Mouse (Mus musculus) liver, embryonic 16.5 days (tissue): ENCODE results near the gene Rimbp3. TPM values are rescaled to one million over a fixed set of nuclear protein-coding genes. Genes with fewer than 3 reads are reported as not detected.
"Not testable (repeated sequence)": the region's sequence is repeated elsewhere in the genome, so short reads cannot be mapped to it uniquely, and the experiment has no call there.

Experiments used
- ATAC-seq: fragments of 200-750 bp; cut with Nextera tagmentation; 2 replicates; pipeline ENCODE4 v1.8.0; 2017; ENCODE audit warnings: low read depth, mild to moderate bottlenecking, moderate number of reproducible peaks, moderate library complexity
- H3K27ac ChIP-seq: fragments of 300-500 bp; sonication (generic); 2 replicates; pipeline ENCODE4 v1.5.1; 2014; ENCODE audit warnings: mild to moderate bottlenecking, low read length
- H3K27me3 ChIP-seq: fragments of 300-500 bp; sonication (generic); 2 replicates; pipeline ENCODE4 v1.6.1; 2014; ENCODE audit warnings: low read depth, low read length, mixed read lengths; ENCODE audit not compliant: control insufficient read depth, insufficient read depth
- H3K36me3 ChIP-seq: fragments of 300-500 bp; sonication (generic); 2 replicates; pipeline ENCODE4 v1.6.1; 2014; ENCODE audit warnings: mild to moderate bottlenecking; ENCODE audit not compliant: control insufficient read depth, insufficient read depth
- H3K4me1 ChIP-seq: fragments of 300-500 bp; sonication (generic); 2 replicates; pipeline ENCODE4 v1.6.1; 2014; ENCODE audit warnings: low read depth, low read length, mixed read lengths; ENCODE audit not compliant: control insufficient read depth
- H3K4me2 ChIP-seq: fragments of 300-500 bp; sonication (generic); 2 replicates; pipeline ENCODE4 v1.6.1; 2014; ENCODE audit warnings: low read depth, low read length, mixed read lengths
- H3K4me3 ChIP-seq: fragments of 300-500 bp; sonication (generic); 2 replicates; pipeline ENCODE4 v1.5.1; 2014; ENCODE audit warnings: low read depth, mild to moderate bottlenecking, low read length
- H3K9ac ChIP-seq: fragments of 300-500 bp; sonication (generic); 2 replicates; pipeline ENCODE4 v1.6.1; 2014; ENCODE audit warnings: low read depth, low read length
- H3K9me3 ChIP-seq: fragments of 300-500 bp; sonication (generic); replicated peaks from 2 replicates; pipeline ENCODE4 v1.6.1; 2016; ENCODE audit warnings: low read length; ENCODE audit not compliant: control insufficient read depth
- WGBS: fragments of 180-500 bp; shearing (Covaris S2); extraction: QIAGEN DNeasy Blood & Tissue Kit; methylation state at CpG from one replicate; pipeline ENCODE4 v1.1.7; 2014; ENCODE audit not compliant: insufficient replicate concordance; 5-methylcytosine and 5-hydroxymethylcytosine counted together
- polyA plus RNA-seq: library from polyadenylated mRNA; unstranded; fragments of >200 nt; fragmentation: Nextera tagmentation; extraction: Ambion mirVana; gene quantifications from 2 replicates; pipeline ENCODE4 v1.2.1, GENCODE M21; 2015

The Rimbp3 gene
- polyA plus RNA-seq, result 0.04 and 0.05 TPM in 2 replicates

GRCm38 (mm10) chr16:17208389-17209361, at the start of gene Rimbp3:
Gene Rimbp3, plus strand, starts transcription at chr16:17208603.
- H3K27ac ChIP-seq, result no peak within 1 kb of the TSS
- ATAC-seq, result peak; percentile 65
- H3K4me2 ChIP-seq, result peak within 1 kb of the TSS; percentile 99
- H3K27me3 ChIP-seq, result peaks cover 34% of the 10 kb centered on the region
- H3K9me3 ChIP-seq, result no peaks in the 10 kb centered on the region
- H3K4me3 ChIP-seq, result peak within 1 kb of the TSS; percentile 71
- H3K4me1 ChIP-seq, result peaks cover 22% of the 10 kb centered on the region
- under 1% methylated on average over 85 of the region's 85 CpGs for WGBS
- no peaks in the 10 kb centered on the region for H3K36me3 ChIP-seq
- peak within 1 kb of the TSS; percentile 62 for H3K9ac ChIP-seq

GRCm38 (mm10) chr16:17165478-17165877, 42.9 kb upstream of the Rimbp3 start:
- ATAC-seq, result not testable (repeated sequence)

GRCm38 (mm10) chr16:17167179-17167578, 41.2 kb upstream of the Rimbp3 start:
- Histone ChIP-seq H3K4me1 (no peaks in the 10 kb centered on the region), H3K27me3 (no peaks in the 10 kb centered on the region), H3K27ac (no peak overlapping the region), H3K4me3 (no peak overlapping the region), H3K9me3 (no peaks in the 10 kb centered on the region), H3K9ac (no peak overlapping the region), H3K36me3 (peaks cover 7% of the 10 kb centered on the region), H3K4me2 (no peak overlapping the region)
- no peak for ATAC-seq

More at GRCm38 (mm10) chr16:17165478-17165877, 42.9 kb upstream of the Rimbp3 start:
- not testable (repeated sequence) for H3K27ac ChIP-seq, H3K4me3 ChIP-seq, H3K9ac ChIP-seq, H3K9me3 ChIP-seq, H3K36me3 ChIP-seq, H3K4me2 ChIP-seq, H3K4me1 ChIP-seq, H3K27me3 ChIP-seq
- WGBS, result 68% methylated on average over 1 of the region's 1 CpGs

- H3K27ac ChIP-seq, result no peak overlapping the region
These were observed 40.4 kb upstream of the Rimbp3 start for GRCm38 (mm10) chr16:17168049-17168448.

GRCm38 (mm10) chr16:17175765-17176164, 32.6 kb upstream of the Rimbp3 start:
- peaks cover 13% of the 10 kb centered on the region for H3K36me3 ChIP-seq
- ATAC-seq, result no peak

More at GRCm38 (mm10) chr16:17168049-17168448, 40.4 kb upstream of the Rimbp3 start:
- Histone ChIP-seq H3K4me2 (no peak overlapping the region), H3K4me1 (no peaks in the 10 kb centered on the region), H3K4me3 (no peak overlapping the region), H3K9ac (no peak overlapping the region), H3K9me3 (no peaks in the 10 kb centered on the region), H3K36me3 (peaks cover 13% of the 10 kb centered on the region), H3K27me3 (no peaks in the 10 kb centered on the region)
- 79% methylated on average over 5 of the region's 5 CpGs for WGBS
- no peak for ATAC-seq

GRCm38 (mm10) chr16:17177623-17178170, 30.7 kb upstream of the Rimbp3 start:
- Histone ChIP-seq H3K4me3 (no peak overlapping the region), H3K27me3 (no peaks in the 10 kb centered on the region), H3K27ac (no peak overlapping the region), H3K4me2 (no peak overlapping the region), H3K4me1 (peaks cover 7% of the 10 kb centered on the region), H3K9ac (no peak overlapping the region), H3K9me3 (no peaks in the 10 kb centered on the region), H3K36me3 (peaks cover 8% of the 10 kb centered on the region)
- 92% methylated on average over 1 of the region's 1 CpGs for WGBS
- no peak for ATAC-seq

More at GRCm38 (mm10) chr16:17175765-17176164, 32.6 kb upstream of the Rimbp3 start:
- Histone ChIP-seq H3K27me3 (no peaks in the 10 kb centered on the region), H3K9me3 (no peaks in the 10 kb centered on the region), H3K4me1 (peaks cover 2% of the 10 kb centered on the region), H3K27ac (no peak overlapping the region), H3K4me3 (no peak overlapping the region), H3K9ac (no peak overlapping the region), H3K4me2 (no peak overlapping the region)
- WGBS, result 66% methylated on average over 2 of the region's 2 CpGs

GRCm38 (mm10) chr16:17179706-17180105, 28.7 kb upstream of the Rimbp3 start:
- H3K4me1 ChIP-seq, result peaks cover 7% of the 10 kb centered on the region
- H3K27ac ChIP-seq, result no peak overlapping the region
- ATAC-seq, result no peak
- 67% methylated on average over 3 of the region's 3 CpGs for WGBS
- no peaks in the 10 kb centered on the region for H3K27me3 ChIP-seq
- no peaks in the 10 kb centered on the region for H3K9me3 ChIP-seq
- H3K9ac ChIP-seq, result no peak overlapping the region
- no peak overlapping the region for H3K4me2 ChIP-seq
- H3K4me3 ChIP-seq, result no peak overlapping the region
- peaks cover 5% of the 10 kb centered on the region for H3K36me3 ChIP-seq

- H3K4me2 ChIP-seq, result peak overlapping the region; percentile 12; the same call in 1 of the 2 replicates
- peaks cover 7% of the 10 kb centered on the region for H3K4me1 ChIP-seq
- peak overlapping the region; percentile 57 for H3K27ac ChIP-seq
- H3K27me3 ChIP-seq, result no peaks in the 10 kb centered on the region
- H3K36me3 ChIP-seq, result no peaks in the 10 kb centered on the region
- no peak overlapping the region for H3K4me3 ChIP-seq
- H3K9ac ChIP-seq, result no peak overlapping the region
- WGBS, result 49% methylated on average over 4 of the region's 4 CpGs
- no peaks in the 10 kb centered on the region for H3K9me3 ChIP-seq
- ATAC-seq, result peak; percentile 67
These were observed 27.0 kb upstream of the Rimbp3 start for GRCm38 (mm10) chr16:17181382-17181781.

GRCm38 (mm10) chr16:17182136-17182535, 26.3 kb upstream of the Rimbp3 start:
- H3K36me3 ChIP-seq, result no peaks in the 10 kb centered on the region
- H3K4me2 ChIP-seq, result no peak overlapping the region
- H3K4me3 ChIP-seq, result no peak overlapping the region
- peak overlapping the region; percentile 57 for H3K27ac ChIP-seq
- 55% methylated on average over 2 of the region's 2 CpGs for WGBS
- H3K9ac ChIP-seq, result no peak overlapping the region
- H3K27me3 ChIP-seq, result no peaks in the 10 kb centered on the region
- no peak; the same call in 1 of the 2 replicates for ATAC-seq
- peaks cover 5% of the 10 kb centered on the region for H3K4me1 ChIP-seq
- no peaks in the 10 kb centered on the region for H3K9me3 ChIP-seq
